Mouse (Mus musculus) midbrain, embryonic 11.5 days (tissue): ENCODE measurements around the gene Dpp3. TPM values are rescaled to one million over a fixed set of nuclear protein-coding genes. Genes with fewer than 3 reads are reported as not detected.
"Not testable (repeated sequence)": the region's sequence is repeated elsewhere in the genome, so short reads cannot be mapped to it uniquely, and the experiment has no call there.

Source experiments
- ATAC-seq: fragments of 200-750 bp; cut with Nextera tagmentation; 2 replicates; pipeline ENCODE4 v1.8.0; 2017; ENCODE audit warnings: moderate TSS enrichment, moderate library complexity; ENCODE audit not compliant: low FRiP score
- DNase-seq: peaks from one replicate; pipeline ENCODE4 v3.0.0; 2015; ENCODE audit warnings: low spot score; ENCODE audit errors: missing footprints
- H3K27ac ChIP-seq: fragments of 300-500 bp; sonication (generic); 2 replicates; pipeline ENCODE4 v1.5.1; 2014; ENCODE audit warnings: low read depth, low read length
- H3K27me3 ChIP-seq: fragments of 300-500 bp; sonication (generic); 2 replicates; pipeline ENCODE4 v1.6.1; 2014; ENCODE audit warnings: mild to moderate bottlenecking, low read length, moderate library complexity, mixed read lengths; ENCODE audit not compliant: control insufficient read depth, insufficient read depth
- H3K36me3 ChIP-seq: fragments of 300-500 bp; sonication (generic); 2 replicates; pipeline ENCODE4 v1.6.1; 2014; ENCODE audit warnings: mild to moderate bottlenecking, low read length, moderate library complexity, mixed read lengths; ENCODE audit not compliant: control insufficient read depth, insufficient read depth
- H3K4me1 ChIP-seq: fragments of 300-500 bp; sonication (generic); 2 replicates; pipeline ENCODE4 v1.6.1; 2014; ENCODE audit warnings: low read length; ENCODE audit not compliant: control insufficient read depth, insufficient read depth
- H3K4me2 ChIP-seq: fragments of 300-500 bp; sonication (generic); 2 replicates; pipeline ENCODE4 v1.6.1; 2014; ENCODE audit warnings: mild to moderate bottlenecking, moderate library complexity
- H3K4me3 ChIP-seq: fragments of 300-500 bp; sonication (generic); 2 replicates; pipeline ENCODE4 v1.5.1; 2014; ENCODE audit warnings: low read depth, low read length
- H3K9ac ChIP-seq: fragments of 300-500 bp; sonication (generic); 2 replicates; pipeline ENCODE4 v1.6.1; 2014; ENCODE audit warnings: low read length
- H3K9me3 ChIP-seq: fragments of 300-500 bp; sonication (generic); 2 replicates; pipeline ENCODE4 v1.6.1; 2016; ENCODE audit warnings: low read length; ENCODE audit not compliant: control insufficient read depth
- WGBS: fragments of 180-500 bp; shearing (Covaris S2); extraction: QIAGEN DNeasy Blood & Tissue Kit; methylation state at CpG from one replicate; pipeline ENCODE4 v1.1.7; 2014; 5-methylcytosine and 5-hydroxymethylcytosine counted together
- polyA plus RNA-seq: library from polyadenylated mRNA; unstranded; fragments of >200 nt; fragmentation: Nextera tagmentation; extraction: Ambion mirVana; gene quantifications from 2 replicates; pipeline ENCODE4 v1.2.1, GENCODE M21; 2014

The Dpp3 gene
- polyA plus RNA-seq, 1 experiment from 2014 or later: 159 TPM

- H3K9ac ChIP-seq: peak within 1 kb of the TSS; percentile 82
- 1% methylated on average over 52 of the region's 52 CpGs for WGBS
- peak within 1 kb of the TSS; percentile 25; the same call in 1 of the 2 replicates for H3K27ac ChIP-seq
Measured at GRCm38 (mm10) chr19:4878405-4879323, 49.4 kb downstream of the Dpp3 start, which contains the start of gene Zdhhc24. Zdhhc24 (plus strand) TSS chr19:4878668.

GRCm38 (mm10) chr19:4877785-4878184 is 50.3 kb downstream of the Dpp3 start, which contains the start of gene Actn3:
Actn3 (minus strand) TSS chr19:4877909.
- Histone ChIP-seq H3K4me3 (peak within 1 kb of the TSS; percentile 91), H3K4me1 (peaks cover 6% of the 10 kb centered on the region), H3K9me3 (no peaks in the 10 kb centered on the region), H3K27me3 (no peaks in the 10 kb centered on the region), H3K4me2 (peak within 1 kb of the TSS; percentile 84), H3K27ac (peak within 1 kb of the TSS; percentile 25; the same call in 1 of the 2 replicates), H3K36me3 (no peaks in the 10 kb centered on the region), H3K9ac (peak within 1 kb of the TSS; percentile 82)
- WGBS: 4% methylated on average over 17 of the region's 17 CpGs
- DNase-seq (peak; percentile 84), ATAC-seq (peak; percentile 12; the same call in 1 of the 2 replicates)

More at GRCm38 (mm10) chr19:4878405-4879323, 49.4 kb downstream of the Dpp3 start, which contains the start of gene Zdhhc24:
- ATAC-seq (peak; percentile 98), DNase-seq (peak; percentile 99)
- H3K4me1 ChIP-seq: peaks cover 6% of the 10 kb centered on the region
- peak within 1 kb of the TSS; percentile 91 for H3K4me3 ChIP-seq
- no peaks in the 10 kb centered on the region for H3K36me3 ChIP-seq
- H3K27me3 ChIP-seq: no peaks in the 10 kb centered on the region
- H3K9me3 ChIP-seq: no peaks in the 10 kb centered on the region
- H3K4me2 ChIP-seq: peak within 1 kb of the TSS; percentile 84

- no peak overlapping the region for H3K4me3 ChIP-seq
- no peak overlapping the region for H3K27ac ChIP-seq
- no peak overlapping the region for H3K4me2 ChIP-seq
- WGBS: 67% methylated on average over 3 of the region's 3 CpGs
- H3K4me1 ChIP-seq: peaks cover 6% of the 10 kb centered on the region
- no peak for ATAC-seq
- no peaks in the 10 kb centered on the region for H3K36me3 ChIP-seq
- H3K9me3 ChIP-seq: no peaks in the 10 kb centered on the region
- no peak overlapping the region for H3K9ac ChIP-seq
- no peaks in the 10 kb centered on the region for H3K27me3 ChIP-seq
- no peak for DNase-seq
Measured at GRCm38 (mm10) chr19:4876755-4877154, 51.3 kb downstream of the Dpp3 start.

- no peak for ATAC-seq
- Histone ChIP-seq H3K4me3 (no peak overlapping the region), H3K4me2 (no peak overlapping the region), H3K9me3 (no peaks in the 10 kb centered on the region), H3K4me1 (peaks cover 6% of the 10 kb centered on the region), H3K36me3 (no peaks in the 10 kb centered on the region), H3K27me3 (no peaks in the 10 kb centered on the region), H3K9ac (no peak overlapping the region), H3K27ac (no peak overlapping the region)
- WGBS: 67% methylated on average over 3 of the region's 4 CpGs
- DNase-seq: no peak
Measured at GRCm38 (mm10) chr19:4876241-4876640, 51.8 kb downstream of the Dpp3 start.

- not testable (repeated sequence) for H3K27ac ChIP-seq, H3K4me1 ChIP-seq, DNase-seq, H3K27me3 ChIP-seq, H3K9ac ChIP-seq, H3K4me2 ChIP-seq, H3K36me3 ChIP-seq, ATAC-seq, H3K9me3 ChIP-seq, H3K4me3 ChIP-seq
- WGBS: 88% methylated on average over 1 of the region's 1 CpGs
Measured at GRCm38 (mm10) chr19:4874613-4875012, 53.5 kb downstream of the Dpp3 start.

- H3K9me3 ChIP-seq: no peaks in the 10 kb centered on the region
- DNase-seq: no peak
Measured at GRCm38 (mm10) chr19:4865147-4865546, 62.9 kb downstream of the Dpp3 start.

GRCm38 (mm10) chr19:4863048-4863447 is 65.0 kb downstream of the Dpp3 start:
- Histone ChIP-seq H3K9me3 (no peaks in the 10 kb centered on the region), H3K27ac (no peak overlapping the region), H3K9ac (no peak overlapping the region), H3K4me1 (no peaks in the 10 kb centered on the region), H3K4me3 (no peak overlapping the region), H3K36me3 (peaks cover 2% of the 10 kb centered on the region; the same call in 1 of the 2 replicates), H3K4me2 (no peak overlapping the region), H3K27me3 (0 out of 2 replicates have a peak, but pooled peaks cover 3% of the 10 kb centered on the region)
- ATAC-seq (no peak), DNase-seq (no peak)
- WGBS: 80% methylated on average over 6 of the region's 6 CpGs

More at GRCm38 (mm10) chr19:4865147-4865546, 62.9 kb downstream of the Dpp3 start:
- 9% methylated on average over 17 of the region's 17 CpGs for WGBS
- no peak overlapping the region for H3K9ac ChIP-seq
- peaks cover 2% of the 10 kb centered on the region; the same call in 1 of the 2 replicates for H3K36me3 ChIP-seq
- ATAC-seq: no peak
- H3K4me3 ChIP-seq: no peak overlapping the region
- 0 out of 2 replicates have a peak, but pooled peaks cover 3% of the 10 kb centered on the region for H3K27me3 ChIP-seq
- no peak overlapping the region for H3K27ac ChIP-seq
- H3K4me2 ChIP-seq: 0 out of 2 replicates have a peak overlapping the region, but pooled peaks have one; percentile 7
- no peaks in the 10 kb centered on the region for H3K4me1 ChIP-seq

- 82% methylated on average over 6 of the region's 6 CpGs for WGBS
- no peaks in the 10 kb centered on the region for H3K27me3 ChIP-seq
Measured at GRCm38 (mm10) chr19:4859081-4859480, 69.0 kb downstream of the Dpp3 start.

More at GRCm38 (mm10) chr19:4859081-4859480, 69.0 kb downstream of the Dpp3 start:
- H3K27ac ChIP-seq: no peak overlapping the region
- H3K4me1 ChIP-seq: peaks cover 6% of the 10 kb centered on the region; the same call in 1 of the 2 replicates
- DNase-seq (peak; percentile 78), ATAC-seq (no peak)
- no peaks in the 10 kb centered on the region for H3K9me3 ChIP-seq
- H3K36me3 ChIP-seq: peaks cover 2% of the 10 kb centered on the region; the same call in 1 of the 2 replicates
- no peak overlapping the region for H3K4me2 ChIP-seq
- H3K4me3 ChIP-seq: no peak overlapping the region
- H3K9ac ChIP-seq: no peak overlapping the region
